ENCODE assay signal across 8 mouse cellular contexts in genomic region chr5:110652719-110653648, GRCm38 (mm10). TPM values are rescaled to one million over a fixed set of nuclear protein-coding genes. Genes with fewer than 3 reads are reported as not detected.
DNase-seq lines count a peak whose midpoint lies in the region; ATAC-seq and TF ChIP-seq lines count a peak whose summit lies in the region.

Noc4l (minus strand) TSS chr5:110653417.
Ddx51 (plus strand) TSS chr5:110653451.

- H3K9ac ChIP-seq in embryonic facial prominence, embryonic 15.5 days, result peak within 1 kb of the TSS; percentile 83
- peak within 1 kb of the TSS; percentile 83 for H3K9ac ChIP-seq in limb, embryonic 14.5 days (ENCODE audit: low read depth, low read length, severe bottlenecking)
- peak within 1 kb of the TSS; percentile 60 for H3K9ac ChIP-seq in midbrain, postnatal 0 days (replicated peaks; ENCODE audit: low read length, poor library complexity, severe bottlenecking)

- H3K9me3 ChIP-seq in embryonic facial prominence, embryonic 15.5 days (replicated peaks), result no peaks in the 10 kb centered on the region
- H3K9me3 ChIP-seq in limb, embryonic 14.5 days (ENCODE audit: control insufficient read depth, low read length), result no peaks in the 10 kb centered on the region
- no peaks in the 10 kb centered on the region for H3K9me3 ChIP-seq in midbrain, postnatal 0 days (ENCODE audit: low read length)

- WGBS in bone marrow, adult 2 months, result under 1% methylated on average over 91 of the region's 91 CpGs
- under 1% methylated on average over 91 of the region's 91 CpGs for WGBS in embryonic facial prominence, embryonic 15.5 days
- WGBS in limb, embryonic 14.5 days, result 4% methylated on average over 62 of the region's 91 CpGs
- WGBS in midbrain, postnatal 0 days, result under 1% methylated on average over 83 of the region's 91 CpGs

- peak within 1 kb of the TSS; percentile 33; the same call in 1 of the 2 replicates for H3K27ac ChIP-seq in bone marrow, adult 2 months (ENCODE audit: control insufficient read depth, insufficient read depth, low read depth, low read length, poor library complexity)
- peak within 1 kb of the TSS; percentile 49 for H3K27ac ChIP-seq in embryonic facial prominence, embryonic 15.5 days (replicated peaks)
- H3K27ac ChIP-seq in limb, embryonic 14.5 days (replicated peaks; ENCODE audit: low read depth, low read length), result no peak within 1 kb of the TSS
- peak within 1 kb of the TSS; percentile 48; the same call in 1 of the 2 replicates for H3K27ac ChIP-seq in midbrain, postnatal 0 days (ENCODE audit: low read depth, low read length)

- H3K4me2 ChIP-seq in embryonic facial prominence, embryonic 15.5 days (replicated peaks), result peak within 1 kb of the TSS; percentile 91
- H3K4me2 ChIP-seq in limb, embryonic 14.5 days (replicated peaks; ENCODE audit: low read depth, low read length, severe bottlenecking), result peak within 1 kb of the TSS; percentile 79
- H3K4me2 ChIP-seq in midbrain, postnatal 0 days (ENCODE audit: low read depth, low read length, poor library complexity, severe bottlenecking), result peak within 1 kb of the TSS; percentile 94

- peak; percentile 93 for DNase-seq in 416B (ENCODE audit: low read depth)
- DNase-seq in heart, adult 8-10 months (ENCODE audit: low spot score), result peak; percentile 92
- DNase-seq in kidney, adult 9 months, result peak; percentile 94
- peak; percentile 95 for DNase-seq in limb, embryonic 14.5 days (ENCODE audit: low spot score)
- peak; percentile 97 for DNase-seq in midbrain, postnatal 0 days (ENCODE audit: low spot score)
- peak; percentile 94 to 98 for DNase-seq in spleen, postnatal 14 days (ENCODE audit: low spot score in 2 of 2)

- TF ChIP-seq CTCF in bone marrow, adult 2 months (IDR thresholded peaks at IDR 0.05; ENCODE audit: control insufficient read depth, insufficient read depth, low read length), result no peak
- no peak; the same call in 1 of the 2 replicates for TF ChIP-seq CTCF in midbrain, postnatal 0 days (IDR thresholded peaks at IDR 0.05)

- peak; percentile 75 for ATAC-seq in embryonic facial prominence, embryonic 15.5 days (ENCODE audit: insufficient number of reproducible peaks, low FRiP score, low TSS enrichment, low read depth)
- peak; percentile 92 for ATAC-seq in limb, embryonic 14.5 days (ENCODE audit: low FRiP score, low read depth)
- peak; percentile 87 for ATAC-seq in midbrain, postnatal 0 days (ENCODE audit: low FRiP score)

- peaks cover 74% of the 10 kb centered on the region for H3K36me3 ChIP-seq in embryonic facial prominence, embryonic 15.5 days
- H3K36me3 ChIP-seq in limb, embryonic 14.5 days (ENCODE audit: control insufficient read depth, insufficient read depth, low read length), result peaks cover 70% of the 10 kb centered on the region
- peaks cover 66% of the 10 kb centered on the region for H3K36me3 ChIP-seq in midbrain, postnatal 0 days (ENCODE audit: insufficient read depth, low read length)

- TF ChIP-seq POLR2A in bone marrow, adult 2 months (IDR thresholded peaks at IDR 0.05; ENCODE audit: borderline replicate concordance, control insufficient read depth, low read depth, low read length), result peak; percentile 64; the same call in 1 of the 2 replicates
- peak; percentile 60; the same call in 1 of the 2 replicates for TF ChIP-seq POLR2A in limb, embryonic 14.5 days (IDR thresholded peaks at IDR 0.05; ENCODE audit: borderline replicate concordance, extremely low read depth, insufficient read depth, insufficient read length)

- H3K27me3 ChIP-seq in embryonic facial prominence, embryonic 15.5 days, result no peaks in the 10 kb centered on the region
- H3K27me3 ChIP-seq in limb, embryonic 14.5 days (ENCODE audit: control insufficient read depth, insufficient read depth, low read length), result no peaks in the 10 kb centered on the region
- no peaks in the 10 kb centered on the region for H3K27me3 ChIP-seq in midbrain, postnatal 0 days (ENCODE audit: insufficient read depth, low read length)

- peak within 1 kb of the TSS; percentile 90 for H3K4me3 ChIP-seq in bone marrow, adult 2 months (replicated peaks; ENCODE audit: control insufficient read depth, low read depth, low read length)
- peak within 1 kb of the TSS; percentile 91 for H3K4me3 ChIP-seq in embryonic facial prominence, embryonic 15.5 days (replicated peaks)
- peak within 1 kb of the TSS; percentile 99 for H3K4me3 ChIP-seq in limb, embryonic 14.5 days (replicated peaks; ENCODE audit: low read length)
- H3K4me3 ChIP-seq in midbrain, postnatal 0 days (ENCODE audit: low read depth, low read length), result peak within 1 kb of the TSS; percentile 72

- peaks cover 4% of the 10 kb centered on the region; the same call in 1 of the 2 replicates for H3K4me1 ChIP-seq in bone marrow, adult 2 months (ENCODE audit: control insufficient read depth, insufficient read depth, low read length)
- H3K4me1 ChIP-seq in embryonic facial prominence, embryonic 15.5 days, result peaks cover 17% of the 10 kb centered on the region
- H3K4me1 ChIP-seq in limb, embryonic 14.5 days (ENCODE audit: control insufficient read depth, insufficient read depth, low read length), result peaks cover 9% of the 10 kb centered on the region
- H3K4me1 ChIP-seq in midbrain, postnatal 0 days (ENCODE audit: insufficient read depth, low read length), result peaks cover 11% of the 10 kb centered on the region

RNA-seq across cellular contexts. Expression of gene Noc4l, which starts in this region (rescaled TPM):
- polyA plus RNA-seq in bone marrow, adult 2 months (2011; ENCODE audit: insufficient read depth, insufficient read length, low replicate concordance, missing spikeins), result 28.9 and 42.6 TPM in 2 replicates
- 44.0 and 48.4 TPM in 2 replicates for polyA plus RNA-seq in embryonic facial prominence, embryonic 15.5 days (2015; fragmentation: Nextera tagmentation; extraction: Ambion mirVana)
- 10 to 100 TPM; 12.7 to 13.9 (median 13.6) TPM for total RNA-seq in heart, adult 8-10 months (2022)
- 70.8 and 85.6 TPM in 2 replicates for polyA plus RNA-seq in limb, embryonic 14.5 days (2012; rRNA removed)
- polyA plus RNA-seq in limb, embryonic 14.5 days (2014; fragmentation: Nextera tagmentation; extraction: Ambion mirVana), result 40.1 and 43.0 TPM in 2 replicates
- 42.9 and 48.7 TPM in 2 replicates for total RNA-seq in midbrain, postnatal 0 days (2014; rRNA removed)
- polyA plus RNA-seq in midbrain, postnatal 0 days (2015; fragmentation: Nextera tagmentation; extraction: Ambion mirVana), result 41.8 and 43.9 TPM in 2 replicates

RNA-seq across cellular contexts. Expression of gene Ddx51, which starts in this region (rescaled TPM):
- polyA plus RNA-seq in bone marrow, adult 2 months (2011; ENCODE audit: insufficient read depth, insufficient read length, low replicate concordance, missing spikeins), result 16.6 and 24.2 TPM in 2 replicates
- 24.6 and 25.6 TPM in 2 replicates for polyA plus RNA-seq in embryonic facial prominence, embryonic 15.5 days (2015; fragmentation: Nextera tagmentation; extraction: Ambion mirVana)
- 10 to 100 TPM in 3 of 4 experiments, 1 to 10 TPM in 1; 9.1 to 11.4 (median 10.9) TPM for total RNA-seq in heart, adult 8-10 months (2022)
- 29.2 and 31.8 TPM in 2 replicates for polyA plus RNA-seq in limb, embryonic 14.5 days (2012; rRNA removed)
- 27.5 and 28.2 TPM in 2 replicates for polyA plus RNA-seq in limb, embryonic 14.5 days (2014; fragmentation: Nextera tagmentation; extraction: Ambion mirVana)
- total RNA-seq in midbrain, postnatal 0 days (2014; rRNA removed), result 5.8 and 7.7 TPM in 2 replicates
- 10.5 and 11.0 TPM in 2 replicates for polyA plus RNA-seq in midbrain, postnatal 0 days (2015; fragmentation: Nextera tagmentation; extraction: Ambion mirVana)
